In the genomic region with DNA sequence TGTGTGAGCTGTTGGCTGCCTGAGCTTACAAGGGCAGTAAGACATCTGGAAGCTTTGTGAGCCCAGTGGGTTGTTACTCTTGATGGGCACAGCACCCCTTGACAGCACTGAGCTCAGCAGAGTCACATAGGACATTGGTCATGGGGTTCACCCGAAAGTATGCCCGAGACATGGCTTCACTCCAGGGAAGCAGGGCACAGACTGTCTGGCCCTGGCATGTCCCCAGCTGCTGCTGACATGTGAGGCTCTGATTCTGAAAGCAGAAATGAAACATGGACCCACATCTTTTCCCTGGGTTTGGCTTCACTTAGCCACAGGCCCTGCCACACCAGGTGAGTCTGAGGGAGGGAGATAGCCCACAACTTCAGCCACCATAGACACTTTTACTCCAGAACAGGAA, we compare ENCODE assay signal across 17 mouse cellular contexts. TPM values are rescaled to one million over a fixed set of nuclear protein-coding genes. Genes with fewer than 3 reads are reported as not detected.
DNase-seq lines count a peak whose midpoint lies in the region; ATAC-seq and TF ChIP-seq lines count a peak whose summit lies in the region.
"Had no signal": no experiment of that assay in that cellular context is flagged by ENCODE, and none has a peak within 500 bp of the region (broad histone marks: within the 10 kb centered on the region; RNA-seq: fewer than 3 reads in every experiment).

No protein-coding gene starts in this region.

- H3K27me3 ChIP-seq in heart, embryonic 15.5 days: no peaks in the 10 kb centered on the region
- H3K27me3 ChIP-seq in heart, embryonic 10.5 days (ENCODE audit: insufficient read depth, poor library complexity, severe bottlenecking): no peaks in the 10 kb centered on the region
- no peaks in the 10 kb centered on the region for H3K27me3 ChIP-seq in CH12.LX (replicated peaks)
- H3K27me3 ChIP-seq: embryonic facial prominence, embryonic 15.5 days; forebrain, embryonic 12.5 days; neural tube, embryonic 13.5 days had no signal

- in situ Hi-C loops in CH12.LX (cut with MboI; ENCODE audit: low pct_ligation_motif_present, low pct_unique_long_range_greater_than_20kb, low sequenced_read_pairs): no loop called here

- intact Hi-C loops in gastrocnemius, postnatal 36 days (cut with DNase I): no loop called here

- no peak for TF ChIP-seq CTCF in CH12.LX (conservative IDR thresholded peaks at IDR 0.05 in 1 of 2, IDR thresholded peaks at IDR 0.05 in 1 of 2; ENCODE audit: low read depth in 2 of 2, low read length in 2 of 2)

- dilution Hi-C loops in CH12.LX (cut with MboI; ENCODE audit: extremely low pct_ligation_motif_present, extremely low pct_unique_long_range_greater_than_20kb, low sequenced_read_pairs): no loop called here

- no peak for DNase-seq in heart, embryonic 10.5 days (ENCODE audit: low spot score)
- DNase-seq in CH12.LX (ENCODE audit: extremely low read depth): peak; percentile 54
- no peak for DNase-seq in cerebellum, adult 11 months
- DNase-seq in adrenal gland, adult 8-10 months: no peak
- no peak for DNase-seq in gastrocnemius, postnatal 36 days
- DNase-seq: adrenal gland, postnatal 36 days; cerebellum, adult 18-20 months; gastrocnemius, postnatal 14 days; right cerebral cortex, postnatal 4 days had no signal

- H3K9ac ChIP-seq in heart, embryonic 15.5 days: no peak overlapping the region
- H3K9ac ChIP-seq in CH12.LX (ENCODE audit: insufficient read depth, low read depth): 0 out of 2 replicates have a peak overlapping the region, but pooled peaks have one; percentile 6
- H3K9ac ChIP-seq: embryonic facial prominence, embryonic 15.5 days; forebrain, embryonic 12.5 days; liver, embryonic 14.5 days; neural tube, embryonic 13.5 days had no signal

- H3K36me3 ChIP-seq in heart, embryonic 15.5 days: peaks cover 10% of the 10 kb centered on the region
- H3K36me3 ChIP-seq in heart, embryonic 10.5 days: peaks cover 68% of the 10 kb centered on the region
- peaks cover 9 to 62% of the 10 kb centered on the region in 2 experiments for H3K36me3 ChIP-seq in CH12.LX (replicated peaks in 1 of 2; ENCODE audit: control insufficient read depth in 1 of 2, insufficient read depth in 1 of 2, low read length in 1 of 2)

- H3K27ac ChIP-seq in heart, embryonic 15.5 days: peak overlapping the region; percentile 19; the same call in 1 of the 2 replicates
- H3K27ac ChIP-seq in heart, embryonic 10.5 days: no peak overlapping the region
- H3K27ac ChIP-seq in CH12.LX (ENCODE audit: insufficient read depth, low read depth): peak overlapping the region; percentile 92
- H3K27ac ChIP-seq: embryonic facial prominence, embryonic 15.5 days; forebrain, embryonic 12.5 days; liver, embryonic 14.5 days; neural tube, embryonic 13.5 days had no signal

- no peak for TF ChIP-seq RAD21 in CH12.LX (IDR thresholded peaks at IDR 0.05; ENCODE audit: low read depth, low read length)

- no peak for ATAC-seq in heart, embryonic 15.5 days (replicated peaks; ENCODE audit: insufficient number of reproducible peaks, insufficient read depth, low FRiP score, low read depth)
- ATAC-seq in granulocyte monocyte progenitor cell, adult 5-6 weeks (replicated peaks; ENCODE audit: poor library complexity, severe bottlenecking): peak; percentile 23
- ATAC-seq in megakaryocyte, adult 5-6 weeks (ENCODE audit: poor library complexity, severe bottlenecking): peak; percentile 12; the same call in 1 of the 2 replicates
- ATAC-seq: hindbrain, embryonic 16.5 days had no signal

- TF ChIP-seq EP300 in CH12.LX (IDR thresholded peaks at IDR 0.05; ENCODE audit: low read length): peak; percentile 65

- peaks cover 9% of the 10 kb centered on the region; the same call in 1 of the 2 replicates for H3K4me1 ChIP-seq in heart, embryonic 15.5 days (replicated peaks)
- peaks cover 8% of the 10 kb centered on the region; the same call in 1 of the 2 replicates for H3K4me1 ChIP-seq in heart, embryonic 10.5 days
- peaks cover 29 to 68% of the 10 kb centered on the region in 2 experiments for H3K4me1 ChIP-seq in CH12.LX (ENCODE audit: control insufficient read depth in 1 of 2, insufficient read depth in 2 of 2)
- H3K4me1 ChIP-seq: embryonic facial prominence, embryonic 15.5 days; forebrain, embryonic 12.5 days; neural tube, embryonic 13.5 days had no signal

- no peak for TF ChIP-seq POLR2A in CH12.LX (IDR thresholded peaks at IDR 0.05; ENCODE audit: low read depth, low read length)

- 82% methylated on average over 2 of the region's 2 CpGs for WGBS in heart, embryonic 15.5 days
- 87% methylated on average over 2 of the region's 2 CpGs for WGBS in heart, embryonic 10.5 days

- H3K4me3 ChIP-seq in heart, embryonic 15.5 days: no peak overlapping the region
- no peak overlapping the region for H3K4me3 ChIP-seq in heart, embryonic 10.5 days
- H3K4me3 ChIP-seq in CH12.LX (replicated peaks in 1 of 3; ENCODE audit: low read depth in 2 of 3, low read length in 2 of 3, poor library complexity in 1 of 3): peak overlapping the region in 1 of 3 experiments; percentile 2
- H3K4me3 ChIP-seq: embryonic facial prominence, embryonic 15.5 days; forebrain, embryonic 12.5 days; neural tube, embryonic 13.5 days had no signal

- H3K9me3 ChIP-seq in heart, embryonic 15.5 days (replicated peaks): no peaks in the 10 kb centered on the region
- H3K9me3 ChIP-seq in heart, embryonic 10.5 days: no peaks in the 10 kb centered on the region
- H3K9me3 ChIP-seq in CH12.LX (replicated peaks; ENCODE audit: low read length): no peaks in the 10 kb centered on the region
- H3K9me3 ChIP-seq: embryonic facial prominence, embryonic 15.5 days; forebrain, embryonic 12.5 days; neural tube, embryonic 13.5 days had no signal

- no peak overlapping the region for H3K4me2 ChIP-seq in heart, embryonic 15.5 days
- no peak overlapping the region for H3K4me2 ChIP-seq in CH12.LX (ENCODE audit: insufficient read depth, low read depth, poor library complexity, severe bottlenecking)
- H3K4me2 ChIP-seq: embryonic facial prominence, embryonic 15.5 days; forebrain, embryonic 12.5 days; neural tube, embryonic 13.5 days had no signal

- H3K79me2 ChIP-seq in CH12.LX (replicated peaks; ENCODE audit: control insufficient read depth, extremely low read depth, insufficient read depth, poor library complexity, severe bottlenecking): no peaks in the 10 kb centered on the region

TF ChIP-seq in CH12.LX, 34 proteins besides CTCF, POLR2A, EP300 and RAD21:
- TF ChIP-seq MAZ (IDR thresholded peaks at IDR 0.05; ENCODE audit: low read depth, low read length) (no peak), BHLHE40 (IDR thresholded peaks at IDR 0.05; ENCODE audit: low read depth, low read length) (peak; percentile 68), ZC3H11A (IDR thresholded peaks at IDR 0.05; ENCODE audit: low read depth, low read length) (no peak), CHD1 (IDR thresholded peaks at IDR 0.05; ENCODE audit: low read depth, low read length) (peak; percentile 13; the same call in 1 of the 2 replicates), CHD2 (IDR thresholded peaks at IDR 0.05; ENCODE audit: low read length) (no peak), ZMIZ1 (IDR thresholded peaks at IDR 0.05; ENCODE audit: low read depth, low read length) (0 out of 2 replicates have a peak, but pooled peaks have one; percentile 14), MAX (IDR thresholded peaks at IDR 0.05; ENCODE audit: low read length) (peak; percentile 48; the same call in 1 of the 2 replicates), TCF12 (IDR thresholded peaks at IDR 0.05; ENCODE audit: low read depth, low read length) (peak; percentile 48), HCFC1 (IDR thresholded peaks at IDR 0.05; ENCODE audit: low read depth, low read length) (no peak), ELF1 (IDR thresholded peaks at IDR 0.05; ENCODE audit: low read depth, low read length) (no peak), IRF4 (IDR thresholded peaks at IDR 0.05; ENCODE audit: low read depth, low read length) (peak; percentile 79), ETS1 (conservative IDR thresholded peaks at IDR 0.05; ENCODE audit: low read depth, low read length) (peak; percentile 55)

RNA-seq across cellular contexts. Expression of gene Haus8, which starts 24.1 kb away (rescaled TPM):
- polyA plus RNA-seq in heart, embryonic 15.5 days (2015; fragmentation: Nextera tagmentation; extraction: Ambion mirVana): 114 and 120 TPM in 2 replicates
- polyA plus RNA-seq in heart, embryonic 10.5 days (2016; fragmentation: Nextera tagmentation; extraction: Ambion mirVana): 82.8 and 103 TPM in 2 replicates
- total RNA-seq in CH12.LX (2012; rRNA removed) (25.1 and 33.7 TPM in 2 replicates), CH12.LX (2014; rRNA removed) (21.0 and 25.2 TPM in 2 replicates)
- 30.3 and 40.5 TPM in 2 replicates for polyA plus RNA-seq in CH12.LX (2012; ENCODE audit: insufficient read length, low read depth)
- total RNA-seq in granulocyte monocyte progenitor cell, adult 5-6 weeks (2014; fragmentation: Nextera tagmentation): 17.7 and 36.8 TPM in 2 replicates
- total RNA-seq in granulocyte monocyte progenitor cell, adult 5-6 weeks (2017): 55.1 and 56.2 TPM in 2 replicates
- 39.5 and 46.9 TPM in 2 replicates for total RNA-seq in megakaryocyte, adult 5-6 weeks (2015)
- total RNA-seq in megakaryocyte, adult 5-6 weeks (2017): 74.0 and 91.2 TPM in 2 replicates
- total RNA-seq in adrenal gland, adult 8-10 months (2022): 10 to 100 TPM; 11.0 to 22.3 (median 16.0) TPM
- 1 to 10 TPM; 5.3 to 6.3 TPM for total RNA-seq in gastrocnemius, postnatal 36 days (2021)

RNA-seq across cellular contexts. Expression of gene Myo9b, which starts 24.3 kb away (rescaled TPM):
- 13.6 and 20.2 TPM in 2 replicates for polyA plus RNA-seq in heart, embryonic 15.5 days (2015; fragmentation: Nextera tagmentation; extraction: Ambion mirVana)
- polyA plus RNA-seq in heart, embryonic 10.5 days (2016; fragmentation: Nextera tagmentation; extraction: Ambion mirVana): 23.0 and 26.7 TPM in 2 replicates
- total RNA-seq in CH12.LX (2012; rRNA removed) (26.1 and 29.0 TPM in 2 replicates), CH12.LX (2014; rRNA removed) (14.2 and 15.3 TPM in 2 replicates)
- polyA plus RNA-seq in CH12.LX (2012; ENCODE audit: insufficient read length, low read depth): 31.5 and 36.2 TPM in 2 replicates
- 35.5 and 51.5 TPM in 2 replicates for total RNA-seq in granulocyte monocyte progenitor cell, adult 5-6 weeks (2014; fragmentation: Nextera tagmentation)
- total RNA-seq in granulocyte monocyte progenitor cell, adult 5-6 weeks (2017): 34.8 and 38.6 TPM in 2 replicates
- 57.1 and 60.8 TPM in 2 replicates for total RNA-seq in megakaryocyte, adult 5-6 weeks (2015)
- total RNA-seq in megakaryocyte, adult 5-6 weeks (2017): 61.7 and 71.4 TPM in 2 replicates
- total RNA-seq in adrenal gland, adult 8-10 months (2022): 10 to 100 TPM; 35.6 to 57.9 (median 44.9) TPM
- total RNA-seq in gastrocnemius, postnatal 36 days (2021): 1 to 10 TPM; 8.8 to 9.3 TPM
